Comparison of ENCODE assay signal across 18 mouse cellular contexts in the genomic region with DNA sequence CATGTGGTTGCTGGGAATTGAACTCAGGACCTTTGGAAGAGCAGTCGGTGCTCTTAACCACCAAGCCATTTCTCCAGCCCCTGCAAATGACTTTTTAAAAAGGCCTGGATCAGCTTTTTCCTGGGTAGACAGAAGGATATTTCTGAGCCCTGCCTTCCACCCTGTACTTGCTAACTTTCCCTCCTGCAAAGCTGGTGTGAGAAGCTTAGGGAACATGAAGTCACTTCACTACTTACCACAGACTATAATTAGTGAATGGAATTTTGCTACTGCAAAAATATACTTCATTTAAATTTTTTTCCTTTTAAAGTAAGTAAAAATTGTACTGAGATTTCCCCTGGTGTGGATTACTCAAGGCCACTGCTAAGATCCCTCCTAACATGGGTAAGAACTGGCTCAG.
"Had no signal": no experiment of that assay in that cellular context is flagged by ENCODE, and none has a peak within 500 bp of the region (broad histone marks: within the 10 kb centered on the region; RNA-seq: fewer than 3 reads in every experiment).

No protein-coding gene starts in this region.

- H3K9ac ChIP-seq: liver, postnatal 0 days; lung, embryonic 15.5 days; midbrain, embryonic 13.5 days; midbrain, embryonic 15.5 days; neural tube, embryonic 12.5 days; stomach, embryonic 15.5 days had no signal

- H3K36me3 ChIP-seq: stomach, embryonic 15.5 days had no signal

- H3K4me1 ChIP-seq: lung, embryonic 15.5 days; midbrain, embryonic 15.5 days had no signal

- H3K4me3 ChIP-seq: lung, embryonic 15.5 days; megakaryocyte, embryonic 14.5 days; midbrain, embryonic 13.5 days; midbrain, embryonic 15.5 days; neural tube, embryonic 12.5 days; stomach, embryonic 15.5 days had no signal

- ATAC-seq: liver, postnatal 0 days; lung, postnatal 0 days; midbrain, embryonic 13.5 days; midbrain, embryonic 15.5 days had no signal

- H3K9me3 ChIP-seq: lung, embryonic 15.5 days; megakaryocyte, embryonic 14.5 days; midbrain, embryonic 13.5 days; midbrain, embryonic 15.5 days; neural tube, embryonic 12.5 days; stomach, embryonic 15.5 days had no signal

- DNase-seq: liver, postnatal 0 days; lung, adult 2 months; lung, postnatal 14 days; lung, postnatal 36 days; right cerebral cortex, postnatal 14 days; thymus, adult 18-20 months; thymus, postnatal 14 days; thymus, postnatal 36 days had no signal

- H3K27ac ChIP-seq: lung, embryonic 15.5 days; macrophage; midbrain, embryonic 13.5 days; midbrain, embryonic 15.5 days; neural tube, embryonic 12.5 days; stomach, embryonic 15.5 days; stomach, postnatal 0 days had no signal

- H3K4me2 ChIP-seq: lung, embryonic 15.5 days; midbrain, embryonic 11.5 days; midbrain, embryonic 13.5 days; midbrain, embryonic 15.5 days; neural tube, embryonic 12.5 days; stomach, embryonic 15.5 days had no signal

- H3K27me3 ChIP-seq: lung, embryonic 15.5 days; megakaryocyte, embryonic 14.5 days; midbrain, embryonic 13.5 days; midbrain, embryonic 15.5 days; neural tube, embryonic 12.5 days; stomach, embryonic 15.5 days had no signal
